Mouse (Mus musculus) CH12.LX (cell line): Measurements from ENCODE around the gene Galk2. TPM values are rescaled to one million over a fixed set of nuclear protein-coding genes. Genes with fewer than 3 reads are reported as not detected.

ENCODE experiments used
- DNase-seq: peaks from one replicate; pipeline ENCODE4 v3.0.0-alpha.2; 2013; ENCODE audit errors: extremely low read depth
- H3K27ac ChIP-seq: 2 replicates; pipeline ENCODE4 v1.5.1; 2012; ENCODE audit warnings: low read depth, mild to moderate bottlenecking, control low read depth, moderate library complexity; ENCODE audit not compliant: insufficient read depth
- H3K27me3 ChIP-seq: replicated peaks from 2 replicates; pipeline ENCODE3; 2012; ENCODE audit warnings: inconsistent platforms
- H3K36me3 ChIP-seq, 2 experiments: replicated peaks in 1 of 2; 2 replicates each; pipeline versions ENCODE3 to v1.6.1; 2012; ENCODE audit warnings: inconsistent platforms in 1 of 2, low read length in 1 of 2, mild to moderate bottlenecking in 1 of 2, mixed read lengths in 1 of 2, moderate library complexity in 1 of 2; ENCODE audit not compliant: control insufficient read depth in 1 of 2, insufficient read depth in 1 of 2
- H3K4me1 ChIP-seq, 2 experiments: 2 replicates each; pipeline ENCODE4 v1.6.1; 2012; ENCODE audit warnings: inconsistent platforms in 1 of 2, moderate library complexity in 1 of 2; ENCODE audit not compliant: insufficient read depth in 2 of 2, control insufficient read depth in 1 of 2
- H3K4me2 ChIP-seq: 2 replicates; pipeline ENCODE4 v1.6.1; 2012; ENCODE audit warnings: low read depth, mild to moderate bottlenecking, control low read depth; ENCODE audit not compliant: poor library complexity, insufficient read depth, severe bottlenecking
- H3K4me3 ChIP-seq, 3 experiments: fragments of 150-350 bp in 1 of 3; sonication (generic) in 1 of 3; replicated peaks in 1 of 3; 2 replicates each; pipeline versions ENCODE3 to v1.5.1; 2011 to 2012; ENCODE audit warnings: low read depth in 2 of 3, low read length in 2 of 3, mild to moderate bottlenecking in 2 of 3, moderate library complexity in 2 of 3, control low read depth in 1 of 3, improper control_type of control experiment in 1 of 3, inconsistent platforms in 1 of 3, mixed read lengths in 1 of 3; ENCODE audit not compliant: poor library complexity in 1 of 3
- H3K79me2 ChIP-seq: replicated peaks from 2 replicates; pipeline ENCODE4 v1.6.1; 2012; ENCODE audit warnings: mild to moderate bottlenecking, moderate library complexity; ENCODE audit not compliant: control insufficient read depth, poor library complexity, insufficient read depth, severe bottlenecking; ENCODE audit errors: extremely low read depth
- H3K9ac ChIP-seq: 2 replicates; pipeline ENCODE4 v1.6.1; 2012; ENCODE audit warnings: low read depth, mild to moderate bottlenecking, control low read depth, moderate library complexity; ENCODE audit not compliant: insufficient read depth
- H3K9me3 ChIP-seq: replicated peaks from 2 replicates; pipeline ENCODE3; 2012; ENCODE audit warnings: low read length, inconsistent platforms, mixed read lengths
- BHLHE40 ChIP-seq: IDR thresholded peaks from 2 replicates; pipeline ENCODE4 v1.6.1; 2011; ENCODE audit warnings: mild to moderate bottlenecking, low read depth, low read length, improper control_type of control experiment
- GABPA ChIP-seq: IDR thresholded peaks from 2 replicates; pipeline ENCODE4 v1.6.1; 2012; ENCODE audit warnings: low read depth, low read length, improper control_type of control experiment, inconsistent platforms; ENCODE audit not compliant: insufficient replicate concordance
- IRF4 ChIP-seq: IDR thresholded peaks from 2 replicates; pipeline ENCODE4 v1.6.1; 2014; ENCODE audit warnings: low read depth, mild to moderate bottlenecking, inconsistent platforms, low read length, improper control_type of control experiment
- JUND ChIP-seq: conservative IDR thresholded peaks from 2 replicates; pipeline ENCODE4 v1.6.1; 2011; ENCODE audit warnings: low read depth, low read length, improper control_type of control experiment
- MAFK ChIP-seq: IDR thresholded peaks from 2 replicates; pipeline ENCODE4 v1.6.1; 2011; ENCODE audit warnings: low read length, improper control_type of control experiment; ENCODE audit not compliant: insufficient replicate concordance
- MAZ ChIP-seq: IDR thresholded peaks from 2 replicates; pipeline ENCODE4 v1.6.1; 2012; ENCODE audit warnings: low read depth, mild to moderate bottlenecking, inconsistent platforms, low read length, improper control_type of control experiment, moderate library complexity
- MEF2A ChIP-seq: IDR thresholded peaks from 2 replicates; pipeline ENCODE4 v1.6.1; 2014; ENCODE audit warnings: low read depth, mild to moderate bottlenecking, inconsistent platforms, low read length, improper control_type of control experiment, borderline replicate concordance
- MXI1 ChIP-seq: IDR thresholded peaks from 2 replicates; pipeline ENCODE4 v1.6.1; 2011; ENCODE audit warnings: mild to moderate bottlenecking, low read depth, low read length, improper control_type of control experiment
- NELFE ChIP-seq: IDR thresholded peaks from 2 replicates; pipeline ENCODE4 v1.6.1; 2011; ENCODE audit warnings: low read depth, low read length, improper control_type of control experiment
- PAX5 ChIP-seq: IDR thresholded peaks from 2 replicates; pipeline ENCODE4 v1.6.1; 2012; ENCODE audit warnings: low read length, inconsistent platforms, mixed read lengths
- POLR2A ChIP-seq: IDR thresholded peaks from 2 replicates; pipeline ENCODE4 v1.6.1; 2011; ENCODE audit warnings: low read depth, mild to moderate bottlenecking, improper control_type of control experiment, low read length
- POLR2AphosphoS2 ChIP-seq: IDR thresholded peaks from 2 replicates; pipeline ENCODE4 v1.6.1; 2011; ENCODE audit warnings: low read depth, low read length, improper control_type of control experiment
- RAD21 ChIP-seq: IDR thresholded peaks from 2 replicates; pipeline ENCODE4 v1.6.1; 2011; ENCODE audit warnings: low read depth, mild to moderate bottlenecking, low read length, improper control_type of control experiment, moderate library complexity
- RCOR1 ChIP-seq: conservative IDR thresholded peaks from 2 replicates; pipeline ENCODE4 v1.6.1; 2012; ENCODE audit warnings: low read depth, mild to moderate bottlenecking, inconsistent platforms, low read length, improper control_type of control experiment
- SIN3A ChIP-seq: IDR thresholded peaks from 2 replicates; pipeline ENCODE4 v1.6.1; 2012; ENCODE audit warnings: low read length, improper control_type of control experiment, inconsistent platforms
- TCF12 ChIP-seq: IDR thresholded peaks from 2 replicates; pipeline ENCODE4 v1.6.1; 2014; ENCODE audit warnings: low read depth, mild to moderate bottlenecking, inconsistent platforms, low read length, improper control_type of control experiment
- UBTF ChIP-seq: IDR thresholded peaks from 2 replicates; pipeline ENCODE4 v1.6.1; 2012; ENCODE audit warnings: low read depth, mild to moderate bottlenecking, inconsistent platforms, low read length, improper control_type of control experiment, moderate library complexity
- ZC3H11A ChIP-seq: IDR thresholded peaks from 2 replicates; pipeline ENCODE4 v1.6.1; 2012; ENCODE audit warnings: low read depth, mild to moderate bottlenecking, inconsistent platforms, low read length, improper control_type of control experiment
- ZKSCAN1 ChIP-seq: IDR thresholded peaks from 2 replicates; pipeline ENCODE4 v1.6.1; 2012; ENCODE audit warnings: low read depth, inconsistent platforms, low read length, improper control_type of control experiment, borderline replicate concordance
- ZMIZ1 ChIP-seq: IDR thresholded peaks from 2 replicates; pipeline ENCODE4 v1.6.1; 2012; ENCODE audit warnings: low read depth, mild to moderate bottlenecking, inconsistent platforms, low read length, improper control_type of control experiment
- ZNF384 ChIP-seq: IDR thresholded peaks from 2 replicates; pipeline ENCODE4 v1.6.1; 2012; ENCODE audit warnings: low read depth, low read length, improper control_type of control experiment, inconsistent platforms
- dilution Hi-C: fragments of 300-500 bp; cut with MboI; formaldehyde crosslinking; loops from 2 replicates; pipeline ENCODE4 v1.14.3; 2020; ENCODE audit warnings: low sequenced_read_pairs; ENCODE audit not compliant: extremely low pct_unique_long_range_greater_than_20kb, extremely low pct_ligation_motif_present
- in situ Hi-C: fragments of 300-500 bp; cut with MboI; formaldehyde crosslinking; loops from 3 replicates; pipeline ENCODE4 v1.14.3; 2019; ENCODE audit warnings: low sequenced_read_pairs, low pct_ligation_motif_present, low pct_unique_long_range_greater_than_20kb, mixed read lengths
- polyA plus RNA-seq: library from polyadenylated mRNA; unstranded; fragments of >175 nt; gene quantifications from 2 replicates; pipeline ENCODE4 v1.2.1, GENCODE M21; 2012; ENCODE audit warnings: low read depth; ENCODE audit not compliant: insufficient read length
- total RNA-seq, 2 experiments: library from RNA; depleted of rRNA; stranded (reverse); fragments of 300-350 nt in 1 of 2; fragments of >200 nt in 1 of 2; gene quantifications; 2 replicates each; pipeline ENCODE4 v1.2.3; 2012 to 2014

Gene Galk2
- total and polyA plus RNA-seq, 3 experiments = 36.7 to 59.9 (median 41.8) TPM

- H3K4me2 ChIP-seq = no peak overlapping the region
- H3K4me1 ChIP-seq = no peaks in the 10 kb centered on the region
- no peak overlapping the region for H3K4me3 ChIP-seq
- H3K36me3 ChIP-seq = peaks cover 5 to 52% of the 10 kb centered on the region in 2 experiments
- no peaks in the 10 kb centered on the region for H3K9me3 ChIP-seq
- no peak overlapping the region for H3K9ac ChIP-seq
- no peaks in the 10 kb centered on the region for H3K79me2 ChIP-seq
- DNase-seq = no peak
- TF ChIP-seq RCOR1 (no peak), GABPA (no peak), MEF2A (no peak), RAD21 (no peak), UBTF (no peak), NELFE (no peak), PAX5 (no peak), JUND (no peak), ZNF384 (no peak), MXI1 (no peak), MAZ (no peak)
- in situ Hi-C loops (no loop called here), dilution Hi-C loops (no loop called here)
- H3K27me3 ChIP-seq = no peaks in the 10 kb centered on the region
- no peak overlapping the region for H3K27ac ChIP-seq
Observed at GRCm38 (mm10) chr2:125923346-125923745, 64.4 kb downstream of the Galk2 start.

GRCm38 (mm10) chr2:125924554-125924953 lies 65.6 kb downstream of the Galk2 start:
- no peak overlapping the region for H3K4me3 ChIP-seq
- peaks cover 8 to 62% of the 10 kb centered on the region in 2 experiments for H3K36me3 ChIP-seq
- no peak overlapping the region for H3K4me2 ChIP-seq
- H3K9ac ChIP-seq = no peak overlapping the region
- in situ Hi-C loops (no loop called here), dilution Hi-C loops (no loop called here)
- H3K27me3 ChIP-seq = no peaks in the 10 kb centered on the region
- DNase-seq = no peak
- no peak overlapping the region for H3K27ac ChIP-seq
- TF ChIP-seq ZKSCAN1 = no peak
- TF ChIP-seq PAX5 = no peak
- no peak for TF ChIP-seq MAFK
- H3K9me3 ChIP-seq = no peaks in the 10 kb centered on the region
- no peaks in the 10 kb centered on the region for H3K4me1 ChIP-seq
- H3K79me2 ChIP-seq = no peaks in the 10 kb centered on the region

DNA sequence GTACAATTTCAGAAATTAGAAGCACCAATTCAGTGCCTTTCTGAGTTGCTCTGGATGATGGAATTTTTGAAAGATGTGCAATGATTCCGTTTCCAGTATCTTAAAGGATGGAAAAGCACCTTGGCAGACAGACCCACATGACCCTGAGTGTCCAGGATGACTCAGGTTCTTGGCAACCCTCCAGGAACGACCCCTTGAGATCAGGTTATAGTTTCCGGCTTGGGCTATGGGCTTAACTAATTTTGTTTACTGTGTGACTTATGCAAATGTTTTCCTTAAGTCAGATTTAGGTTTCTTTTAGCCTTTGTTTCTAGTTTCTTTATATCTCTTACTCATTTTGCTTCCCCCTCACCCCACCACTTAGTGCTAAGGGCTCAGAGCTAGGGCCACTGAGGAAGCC lies 66.2 kb downstream of the Galk2 start:
- dilution Hi-C loops = no loop called here
- Histone ChIP-seq H3K4me2 (no peak overlapping the region), H3K36me3 (peaks cover 9 to 67% of the 10 kb centered on the region in 2 experiments)

More for the DNA sequence above, 66.2 kb downstream of the Galk2 start:
- Histone ChIP-seq H3K79me2 (no peaks in the 10 kb centered on the region), H3K4me1 (no peaks in the 10 kb centered on the region), H3K27ac (no peak overlapping the region), H3K4me3 (no peak overlapping the region), H3K9ac (no peak overlapping the region), H3K9me3 (no peaks in the 10 kb centered on the region), H3K27me3 (no peaks in the 10 kb centered on the region)
- in situ Hi-C loops = no loop called here
- no peak for DNase-seq
- TF ChIP-seq MAFK (no peak), RAD21 (no peak), TCF12 (no peak), RCOR1 (no peak), PAX5 (no peak), POLR2AphosphoS2 (no peak), SIN3A (no peak), ZMIZ1 (no peak), POLR2A (no peak), GABPA (no peak), IRF4 (no peak), BHLHE40 (no peak), MAZ (no peak), JUND (no peak), ZC3H11A (no peak), ZKSCAN1 (no peak)
